Mouse (Mus musculus) CD4-positive, CD25-positive, alpha-beta regulatory T cell, adult 2 months (primary cell): ENCODE results near the gene Mageb2.
"Not testable (repeated sequence)": the region's sequence is repeated elsewhere in the genome, so short reads cannot be mapped to it uniquely, and the experiment has no call there.

ENCODE experiments used
- DNase-seq: peaks from one replicate; pipeline ENCODE4 v3.0.0-alpha.2; 2012; ENCODE audit warnings: low read depth, low spot score

Mageb2 gene

DNA sequence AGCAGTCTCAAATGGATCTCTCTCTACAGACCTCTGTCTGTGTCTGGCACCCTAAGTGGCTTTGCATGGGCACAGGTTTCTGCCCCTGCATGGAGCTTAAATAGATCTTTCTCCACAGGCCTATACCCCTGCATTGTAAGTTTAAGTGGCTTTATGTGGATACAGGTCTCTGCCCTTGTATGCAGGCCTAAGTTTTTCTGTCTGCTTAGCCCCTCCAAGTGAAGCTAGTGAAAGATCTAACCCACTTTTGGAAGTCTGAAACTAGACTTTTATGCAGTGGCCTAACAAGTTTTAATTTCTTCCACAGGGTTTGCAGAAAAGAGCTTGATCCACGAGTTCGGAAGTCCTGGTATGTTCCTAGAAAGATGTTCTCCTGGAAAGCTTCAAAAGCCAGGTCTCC, at the start of gene Mageb2:
Mageb2 (plus strand) TSS at position 301 of the 400 bp plus-strand sequence.
- not testable (repeated sequence) for DNase-seq

DNA sequence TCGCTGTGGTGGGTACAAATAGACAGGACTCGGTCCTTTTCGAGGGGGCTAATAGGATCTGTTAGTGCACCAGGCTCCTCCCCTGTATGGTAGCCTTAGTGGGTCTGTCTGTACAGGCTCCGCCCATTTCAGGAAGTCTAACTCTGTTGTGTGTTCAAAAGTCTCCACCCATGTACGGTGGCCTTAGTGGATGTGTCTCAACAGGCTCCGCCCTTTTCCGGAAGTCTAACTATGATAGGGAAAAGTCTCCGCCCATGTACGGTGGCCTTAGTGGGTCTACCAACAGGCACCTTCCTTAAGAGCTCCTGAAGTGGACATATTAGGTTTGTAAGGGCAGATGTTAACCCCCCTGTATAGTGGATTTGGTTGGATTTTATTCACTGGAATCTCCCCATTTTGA, 18.2 kb upstream of the Mageb2 start:
- not testable (repeated sequence) for DNase-seq
